Mouse (Mus musculus) stomach, adult 2 months (tissue): Measurements from ENCODE around the gene Ncapd2. TPM values are rescaled to one million over a fixed set of nuclear protein-coding genes. Genes with fewer than 3 reads are reported as not detected.

Source experiments
- polyA plus RNA-seq: library from polyadenylated mRNA; depleted of rRNA; stranded (reverse); fragments of >200 nt; gene quantifications from 2 replicates; pipeline ENCODE4 v1.2.3, GENCODE M21; 2012; rRNA removed

Ncapd2 gene
- polyA plus RNA-seq: 21.9 and 24.8 TPM in 2 replicates

GRCm38 (mm10) chr6:125191332-125192015 lies at the start of gene Ncapd2, which contains the start of gene Mrpl51:
Gene Ncapd2, minus strand, starts transcription at chr6:125191701.
Gene Mrpl51, plus strand, starts transcription at chr6:125191801.

GRCm38 (mm10) chr6:125236782-125237181 lies 45.3 kb upstream of the Ncapd2 start, which contains the start of gene Cd27:
Gene Cd27, minus strand, starts transcription at chr6:125237010.

GRCm38 (mm10) chr6:125231117-125232044 lies 39.9 kb upstream of the Ncapd2 start, which contains the start of gene Tapbpl:
Gene Tapbpl, minus strand, starts transcription at chr6:125231860.

GRCm38 (mm10) chr6:125215148-125215954 lies 23.9 kb upstream of the Ncapd2 start, which contains the start of gene Vamp1:
Gene Vamp1, plus strand, starts transcription at chr6:125215551.

GRCm38 (mm10) chr6:125166051-125166751 lies 25.3 kb downstream of the Ncapd2 start, which contains the start of gene Gapdh:
Gene Gapdh, minus strand, starts transcription at chr6:125166467.

GRCm38 (mm10) chr6:125145001-125145400 lies 46.5 kb downstream of the Ncapd2 start, which contains the start of gene Iffo1:
Gene Iffo1, plus strand, starts transcription at chr6:125145241.

GRCm38 (mm10) chr6:125131302-125132156 lies 60.0 kb downstream of the Ncapd2 start, which contains the start of gene Nop2:
Gene Nop2, plus strand, starts transcription at chr6:125131909.

Other genes starting within 250 kb of the Ncapd2 start
- gene Cops7a, start 226.2 kb downstream of the Ncapd2 start, polyA plus RNA-seq: 101 and 118 TPM in 2 replicates
- 7.0 and 7.5 TPM in 2 replicates for gene Pianp, start 195.0 kb downstream of the Ncapd2 start, polyA plus RNA-seq
- gene Zfp384, start 182.6 kb downstream of the Ncapd2 start, polyA plus RNA-seq: 24.5 and 29.6 TPM in 2 replicates
- 13.9 and 17.2 TPM in 2 replicates for gene Ing4, start 151.9 kb downstream of the Ncapd2 start, polyA plus RNA-seq
- 8.2 and 12.1 TPM in 2 replicates for gene Acrbp, start 142.0 kb downstream of the Ncapd2 start, polyA plus RNA-seq
- 27.0 and 30.5 TPM in 2 replicates for gene Lpar5, start 123.8 kb downstream of the Ncapd2 start, polyA plus RNA-seq
- gene Chd4, start 95.7 kb downstream of the Ncapd2 start, polyA plus RNA-seq: 17.1 and 18.8 TPM in 2 replicates
- 3.1 and 4.1 TPM in 2 replicates for gene Nop2, start 59.8 kb downstream of the Ncapd2 start, polyA plus RNA-seq
- gene Iffo1, start 46.5 kb downstream of the Ncapd2 start, polyA plus RNA-seq: 9.6 and 10.3 TPM in 2 replicates
- gene Gapdh, start 25.2 kb downstream of the Ncapd2 start, polyA plus RNA-seq: 1,141 and 2,470 TPM in 2 replicates
- gene Mrpl51, start 100 bp upstream of the Ncapd2 start, polyA plus RNA-seq: 20.7 and 26.9 TPM in 2 replicates
- 5.5 and 6.3 TPM in 2 replicates for gene Vamp1, start 23.9 kb upstream of the Ncapd2 start, polyA plus RNA-seq
- 4.5 and 4.8 TPM in 2 replicates for gene Tapbpl, start 40.2 kb upstream of the Ncapd2 start, polyA plus RNA-seq
- 0.29 and 0.74 TPM in 2 replicates for gene Cd27, start 45.3 kb upstream of the Ncapd2 start, polyA plus RNA-seq
- 0.13 and 0.34 TPM in 2 replicates for gene Tuba3a, start 94.3 kb upstream of the Ncapd2 start, polyA plus RNA-seq
- gene Ltbr, start 122.2 kb upstream of the Ncapd2 start, polyA plus RNA-seq: 93.4 and 123 TPM in 2 replicates
- gene Scnn1a, start 129.0 kb upstream of the Ncapd2 start, polyA plus RNA-seq: 43.0 and 52.5 TPM in 2 replicates
- gene Tnfrsf1a, start 157.7 kb upstream of the Ncapd2 start, polyA plus RNA-seq: 77.9 and 83.3 TPM in 2 replicates
- 5.0 and 5.6 TPM in 2 replicates for gene Plekhg6, start 189.1 kb upstream of the Ncapd2 start, polyA plus RNA-seq